Mouse (Mus musculus) adrenal gland, postnatal 25 days (tissue): ENCODE data around the gene Actr6. TPM values are rescaled to one million over a fixed set of nuclear protein-coding genes. Genes with fewer than 3 reads are reported as not detected.

Source experiments
- DNase-seq: peaks from one replicate; pipeline ENCODE4 v3.0.0; 2021; ENCODE audit warnings: mixed read lengths
- long read RNA-seq: library from polyadenylated mRNA; stranded (forward); transcript quantifications from one replicate; pipeline ENCODE4 v2.0.0, GENCODE M21; 2021
- total RNA-seq: library from RNA; stranded (reverse); gene quantifications from 2 replicates; pipeline ENCODE4 v1.2.3, GENCODE M21; 2021

The Actr6 gene
- total RNA-seq: 18.0 and 21.0 TPM in 2 replicates
- long read RNA-seq, transcript Actr6-201 (11 exons, 1,705 nt): major isoform, 25 of 30 reads
- long read RNA-seq, partial matches to known transcripts: 0 of 30 reads
- long read RNA-seq, other reads (novel, unspliced or antisense): 5 of 30 reads

- peak; percentile 92 for DNase-seq
Measured at GRCm38 (mm10) chr10:89732001-89732794, at the start of gene Actr6. Gene Actr6, minus strand, starts transcription at chr10:89732295.

- no peak for DNase-seq
Measured at GRCm38 (mm10) chr10:89776029-89776428, 43.9 kb upstream of the Actr6 start.

GRCm38 (mm10) chr10:89771894-89772293 is 39.8 kb upstream of the Actr6 start:
- DNase-seq: no peak

- no peak for DNase-seq
Measured at GRCm38 (mm10) chr10:89769096-89769495, 37.0 kb upstream of the Actr6 start.

- DNase-seq: no peak
Measured at GRCm38 (mm10) chr10:89768352-89769020, 36.4 kb upstream of the Actr6 start.

- DNase-seq: no peak
Measured at GRCm38 (mm10) chr10:89765790-89766714, 34.0 kb upstream of the Actr6 start.

- no peak for DNase-seq
Measured at GRCm38 (mm10) chr10:89764457-89765121, 32.5 kb upstream of the Actr6 start.

- no peak for DNase-seq
Measured at GRCm38 (mm10) chr10:89760772-89761171, 28.7 kb upstream of the Actr6 start.

GRCm38 (mm10) chr10:89755231-89755630 is 23.1 kb upstream of the Actr6 start:
- DNase-seq: no peak

GRCm38 (mm10) chr10:89751069-89751468 is 19.0 kb upstream of the Actr6 start:
- no peak for DNase-seq

- DNase-seq: no peak
Measured at GRCm38 (mm10) chr10:89748619-89749018, 16.5 kb upstream of the Actr6 start.

GRCm38 (mm10) chr10:89747911-89748310 is 15.8 kb upstream of the Actr6 start:
- DNase-seq: no peak

- DNase-seq: peak; percentile 11
Measured at GRCm38 (mm10) chr10:89747221-89747905, 15.3 kb upstream of the Actr6 start.

- no peak for DNase-seq
Measured at GRCm38 (mm10) chr10:89746581-89746980, 14.5 kb upstream of the Actr6 start.

GRCm38 (mm10) chr10:89745666-89746020 is 13.5 kb upstream of the Actr6 start:
- DNase-seq: no peak

GRCm38 (mm10) chr10:89744871-89745665 is 13.0 kb upstream of the Actr6 start, which contains the start of gene Uhrf1bp1l:
Gene Uhrf1bp1l, plus strand, starts transcription at chr10:89744991.
- DNase-seq: peak; percentile 96

- no peak for DNase-seq
Measured at GRCm38 (mm10) chr10:89744341-89744740, 12.2 kb upstream of the Actr6 start.

GRCm38 (mm10) chr10:89743266-89743665 is 11.2 kb upstream of the Actr6 start:
- DNase-seq: peak; percentile 40

- DNase-seq: no peak
Measured at GRCm38 (mm10) chr10:89740995-89741394, 8.9 kb upstream of the Actr6 start.

GRCm38 (mm10) chr10:89739703-89740102 is 7.6 kb upstream of the Actr6 start:
- DNase-seq: no peak
